Mouse (Mus musculus) G1E (cell line): ENCODE results near the gene Hist2h3c1.

ENCODE experiments used
- CTCF ChIP-seq: IDR thresholded peaks from 2 replicates; pipeline ENCODE4 v1.5.1; 2012; ENCODE audit warnings: low read depth, low read length, inconsistent platforms, mixed read lengths
- GATA1 ChIP-seq: IDR thresholded peaks from 2 replicates; pipeline ENCODE4 v1.6.1; 2012; ENCODE audit warnings: borderline replicate concordance, low read length, inconsistent platforms, mixed read lengths
- POLR2AphosphoS5 ChIP-seq: IDR thresholded peaks from 2 replicates; pipeline ENCODE4 v1.6.1; 2012; ENCODE audit warnings: low read depth, low read length, inconsistent platforms; ENCODE audit not compliant: insufficient replicate concordance
- TAL1 ChIP-seq: conservative IDR thresholded peaks from 2 replicates; pipeline ENCODE4 v1.6.1; 2012; ENCODE audit warnings: low read depth, low read length, inconsistent platforms, mixed read lengths

GRCm38 (mm10) chr3:96269511-96270474 lies 23.3 kb downstream of the Hist2h3c1 start, which contains the start of gene Hist2h2bb:
- TF ChIP-seq GATA1 (no peak), CTCF (no peak), TAL1 (no peak), POLR2AphosphoS5 (peak; percentile 99)
